Mouse (Mus musculus) bone marrow macrophage, adult 2 months (primary cell): ENCODE data around the gene Bco1. TPM values are rescaled to one million over a fixed set of nuclear protein-coding genes. Genes with fewer than 3 reads are reported as not detected.

Experiments
- H3K27ac ChIP-seq: 2 replicates; pipeline ENCODE4 v1.5.1; 2012; ENCODE audit warnings: low read depth, low read length; ENCODE audit not compliant: insufficient read depth
- H3K4me1 ChIP-seq: 2 replicates; pipeline ENCODE4 v1.6.1; 2012; ENCODE audit warnings: low read length; ENCODE audit not compliant: control insufficient read depth, insufficient read depth
- H3K4me3 ChIP-seq: 2 replicates; pipeline ENCODE4 v1.5.1; 2012; ENCODE audit warnings: mild to moderate bottlenecking, low read length, moderate library complexity; ENCODE audit not compliant: insufficient read depth
- CTCF ChIP-seq: IDR thresholded peaks from 2 replicates; pipeline ENCODE4 v1.5.1; 2012; ENCODE audit warnings: low read depth, mild to moderate bottlenecking, low read length, moderate library complexity
- POLR2A ChIP-seq: IDR thresholded peaks from 2 replicates; pipeline ENCODE4 v1.6.1; 2012; ENCODE audit warnings: mild to moderate bottlenecking, low read depth, low read length, borderline replicate concordance
- polyA plus RNA-seq: library from polyadenylated mRNA; stranded (reverse); fragments of >200 nt; gene quantifications from 2 replicates; pipeline ENCODE4 v1.2.4, GENCODE M21; 2012; ENCODE audit not compliant: missing spikeins, insufficient read depth, insufficient read length

The Bco1 gene
- polyA plus RNA-seq, 1 experiment: not detected

- peak overlapping the region; percentile 41 for H3K27ac ChIP-seq
- H3K4me1 ChIP-seq: peaks cover 29% of the 10 kb centered on the region
- no peak overlapping the region for H3K4me3 ChIP-seq
- TF ChIP-seq CTCF (no peak), POLR2A (no peak)
Observed at GRCm38 (mm10) chr8:117066955-117067354, 28.7 kb upstream of the Bco1 start.

DNA sequence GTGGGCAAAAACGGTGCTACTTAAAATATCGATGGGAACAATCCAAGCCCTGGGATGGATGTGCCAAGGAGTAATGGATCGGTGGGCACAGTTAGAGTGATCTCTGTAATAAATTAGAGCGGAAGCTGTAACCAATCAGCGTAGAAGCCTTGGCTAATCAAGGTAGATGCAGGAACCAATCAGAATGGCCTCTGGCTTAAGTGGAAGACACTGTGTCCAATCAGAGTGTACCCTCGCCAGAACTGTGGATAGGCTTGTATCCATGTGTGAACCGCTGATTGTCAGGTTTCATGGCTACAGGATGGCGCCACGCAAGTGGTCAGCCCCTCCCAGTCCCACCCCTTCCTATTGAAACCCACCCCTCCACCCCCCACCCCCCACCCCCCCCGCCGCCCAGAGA lies 28.3 kb upstream of the Bco1 start:
- H3K27ac ChIP-seq: peak overlapping the region; percentile 18; the same call in 1 of the 2 replicates
- TF ChIP-seq POLR2A: no peak
- no peak for TF ChIP-seq CTCF
- peaks cover 29% of the 10 kb centered on the region for H3K4me1 ChIP-seq
- H3K4me3 ChIP-seq: no peak overlapping the region

GRCm38 (mm10) chr8:117068294-117068693 lies 27.4 kb upstream of the Bco1 start:
- no peak for TF ChIP-seq POLR2A
- no peak for TF ChIP-seq CTCF
- H3K4me1 ChIP-seq: peaks cover 32% of the 10 kb centered on the region
- H3K27ac ChIP-seq: no peak overlapping the region
- H3K4me3 ChIP-seq: no peak overlapping the region

DNA sequence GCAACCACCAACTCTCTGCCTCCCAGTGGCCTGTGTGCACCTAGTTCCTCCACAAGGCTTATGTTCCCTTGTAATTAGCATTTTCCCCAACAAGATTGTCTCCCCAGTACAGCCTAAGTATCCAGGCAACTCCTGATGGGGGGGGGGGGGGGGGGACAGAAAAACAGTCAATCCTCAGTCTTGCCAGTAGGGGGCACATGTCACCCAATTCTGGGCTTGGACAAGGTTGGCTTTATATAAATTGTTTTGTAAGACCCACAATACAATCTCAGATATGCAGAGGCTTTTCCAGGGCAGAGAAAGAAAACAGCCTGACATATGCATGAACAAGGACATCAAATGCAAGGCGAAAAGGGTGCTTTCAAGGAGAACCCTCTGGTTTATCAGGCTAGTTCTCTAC lies 25.9 kb upstream of the Bco1 start:
- TF ChIP-seq CTCF: 0 out of 2 replicates have a peak, but pooled peaks have one; percentile 54
- TF ChIP-seq POLR2A: no peak
- Histone ChIP-seq H3K4me1 (peaks cover 42% of the 10 kb centered on the region), H3K27ac (no peak overlapping the region), H3K4me3 (no peak overlapping the region)

DNA sequence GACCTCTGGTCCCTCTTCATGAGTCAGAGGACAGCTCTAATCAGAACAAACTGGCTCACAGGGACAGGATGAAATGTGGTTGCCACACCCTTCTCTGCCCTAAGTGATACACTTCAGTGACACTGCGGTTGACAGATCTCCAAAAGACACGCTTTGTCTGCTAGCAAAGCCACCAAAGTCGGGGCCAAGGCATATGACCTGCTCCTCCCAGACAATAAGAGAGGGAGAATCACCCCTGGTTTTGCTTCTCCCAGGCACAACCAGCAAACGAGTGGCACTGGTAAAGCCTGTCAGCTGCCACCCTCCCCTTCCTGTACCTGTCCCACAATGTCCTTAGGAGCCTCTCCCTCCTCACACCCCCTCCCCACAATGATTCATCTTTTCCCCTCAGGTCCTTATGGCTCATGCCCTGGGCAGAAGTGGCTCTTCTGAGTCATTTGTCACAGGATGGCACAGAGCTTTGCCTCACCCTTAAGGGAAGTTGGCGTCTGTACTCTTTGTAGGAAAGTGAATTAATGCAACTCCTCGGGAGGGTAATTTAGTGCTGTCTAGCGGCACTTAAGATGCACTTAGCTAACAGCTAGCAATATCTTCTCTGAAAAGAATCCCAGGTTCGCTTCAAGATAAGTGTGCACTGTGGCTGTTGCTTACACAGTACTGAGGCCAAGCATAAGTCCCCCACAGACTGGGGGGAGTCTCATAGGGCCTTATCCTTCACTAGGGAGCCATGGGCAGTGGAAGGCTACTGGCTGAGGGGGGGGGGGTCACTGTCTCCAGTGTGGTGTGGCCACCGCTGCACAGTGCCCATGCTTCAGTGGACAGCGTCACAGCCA lies 21.1 kb upstream of the Bco1 start:
- H3K27ac ChIP-seq: peak overlapping the region; percentile 92

GRCm38 (mm10) chr8:117078367-117078926 lies 17.2 kb upstream of the Bco1 start:
- TF ChIP-seq CTCF (no peak), POLR2A (no peak)
- no peak overlapping the region for H3K4me3 ChIP-seq
- H3K4me1 ChIP-seq: peaks cover 51% of the 10 kb centered on the region
- no peak overlapping the region for H3K27ac ChIP-seq

More for the DNA sequence above, 21.1 kb upstream of the Bco1 start:
- TF ChIP-seq CTCF: no peak
- H3K4me1 ChIP-seq: peaks cover 57% of the 10 kb centered on the region
- H3K4me3 ChIP-seq: peak overlapping the region; percentile 3; the same call in 1 of the 2 replicates

DNA sequence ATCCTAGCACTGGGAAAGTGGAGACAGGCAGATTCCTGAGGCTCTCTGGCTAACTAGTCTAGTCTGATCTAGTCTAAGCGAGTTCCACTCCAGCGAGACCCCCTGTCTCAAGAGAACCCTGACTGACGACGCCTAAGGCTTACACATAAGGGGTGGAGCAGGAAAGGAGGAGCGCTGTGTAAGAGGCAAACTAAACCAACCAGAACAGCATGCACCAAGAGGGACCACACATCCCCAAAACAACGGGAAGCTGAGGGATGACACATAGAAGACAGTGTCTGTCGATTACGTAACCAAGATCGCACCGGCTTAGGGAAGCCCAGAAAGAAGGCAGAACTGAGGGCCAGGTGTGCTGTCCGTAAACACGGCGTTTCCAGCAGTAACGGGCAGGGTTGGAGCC lies 16.0 kb upstream of the Bco1 start:
- peaks cover 41% of the 10 kb centered on the region for H3K4me1 ChIP-seq
- H3K4me3 ChIP-seq: no peak overlapping the region
- no peak overlapping the region for H3K27ac ChIP-seq
- TF ChIP-seq CTCF (no peak), POLR2A (no peak)

GRCm38 (mm10) chr8:117082399-117082872 lies 13.2 kb upstream of the Bco1 start, which contains the start of gene Pkd1l2:
Gene Pkd1l2 (minus strand): TSS chr8:117082449.
- no peak for TF ChIP-seq POLR2A
- no peak for TF ChIP-seq CTCF
- H3K27ac ChIP-seq: no peak within 1 kb of the TSS
- H3K4me1 ChIP-seq: peaks cover 34% of the 10 kb centered on the region
- H3K4me3 ChIP-seq: no peak within 1 kb of the TSS

GRCm38 (mm10) chr8:117082947-117083559 lies 12.6 kb upstream of the Bco1 start:
- Histone ChIP-seq H3K4me1 (peaks cover 30% of the 10 kb centered on the region), H3K27ac (no peak overlapping the region), H3K4me3 (no peak overlapping the region)
- TF ChIP-seq POLR2A (no peak), CTCF (no peak)

DNA sequence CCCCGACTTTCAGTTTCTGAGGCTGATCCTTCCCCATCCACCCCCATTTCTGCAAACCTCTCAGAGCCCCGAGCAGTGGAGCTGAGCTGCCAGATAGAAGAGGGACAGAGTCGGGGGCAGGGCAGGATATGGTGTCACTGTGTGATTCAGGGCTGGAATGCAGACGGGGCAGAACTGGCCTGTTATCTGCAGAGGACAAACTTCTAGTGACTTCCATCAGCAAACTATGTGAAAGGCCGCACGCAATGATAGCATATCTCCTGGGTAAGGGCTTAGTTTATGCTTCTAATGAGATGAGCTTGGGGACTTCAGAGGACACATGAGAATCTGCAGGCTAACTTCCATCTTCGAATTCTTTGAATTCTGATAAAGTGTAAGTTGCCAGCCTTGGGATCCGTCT lies 10.1 kb upstream of the Bco1 start:
- Histone ChIP-seq H3K4me1 (peaks cover 10% of the 10 kb centered on the region), H3K27ac (no peak overlapping the region), H3K4me3 (no peak overlapping the region)
- TF ChIP-seq POLR2A (no peak), CTCF (no peak)

DNA sequence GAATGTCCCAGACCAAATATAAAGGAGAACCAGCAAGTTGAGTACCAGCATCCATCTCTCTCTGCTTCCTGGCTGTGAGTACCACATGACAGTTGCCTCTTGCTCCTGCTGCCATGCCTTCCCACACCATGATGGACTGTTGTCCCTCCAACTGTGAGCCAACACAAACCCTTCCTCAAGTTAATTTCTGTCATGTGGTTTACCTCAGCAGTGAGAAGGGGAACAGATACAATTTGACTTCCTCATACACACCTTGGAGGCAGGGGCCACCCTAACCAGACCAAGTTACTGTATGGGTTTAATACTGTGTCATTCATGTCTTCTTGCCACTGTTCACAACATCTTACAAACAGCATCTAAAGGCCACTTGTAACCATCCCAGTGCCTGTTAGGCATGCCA lies 8.6 kb upstream of the Bco1 start:
- TF ChIP-seq POLR2A: no peak
- Histone ChIP-seq H3K27ac (no peak overlapping the region), H3K4me1 (peaks cover 10% of the 10 kb centered on the region), H3K4me3 (no peak overlapping the region)
